Mouse (Mus musculus) heart, postnatal 0 days (tissue): ENCODE measurements at regions not wholly inside any gene's neighbourhood (a gene's known extent, or its start where the extent isn't known, plus 50 kb on each side); places are given as distances from the start of the nearest gene placed in this dataset.

Experiments used
- ATAC-seq: fragments of 200-750 bp; cut with Nextera tagmentation; 2 replicates; pipeline ENCODE4 v1.8.0; 2017; ENCODE audit warnings: low read depth, moderate number of reproducible peaks, moderate library complexity; ENCODE audit not compliant: insufficient read depth
- DNase-seq: peaks from one replicate; pipeline ENCODE4 v3.0.0-alpha.2; 2016; ENCODE audit warnings: low spot score
- H3K27ac ChIP-seq: fragments of 300-500 bp; sonication (generic); 2 replicates; pipeline ENCODE4 v1.5.1; 2014; ENCODE audit warnings: low read depth, mild to moderate bottlenecking
- H3K27me3 ChIP-seq: fragments of 300-500 bp; sonication (generic); 2 replicates; pipeline ENCODE4 v1.6.1; 2014; ENCODE audit warnings: low read length, mixed read lengths; ENCODE audit not compliant: control insufficient read depth, insufficient read depth
- H3K36me3 ChIP-seq: fragments of 300-500 bp; sonication (generic); replicated peaks from 2 replicates; pipeline ENCODE4 v1.6.1; 2014; ENCODE audit warnings: low read length, mixed read lengths; ENCODE audit not compliant: control insufficient read depth, insufficient read depth
- H3K4me1 ChIP-seq: fragments of 300-500 bp; sonication (generic); 2 replicates; pipeline ENCODE4 v1.6.1; 2014; ENCODE audit warnings: antibody characterized with exemption; ENCODE audit not compliant: control insufficient read depth, insufficient read depth
- H3K4me2 ChIP-seq: fragments of 300-500 bp; sonication (generic); 2 replicates; pipeline ENCODE4 v1.6.1; 2014; ENCODE audit warnings: low read depth, mild to moderate bottlenecking, low read length, moderate library complexity
- H3K4me3 ChIP-seq: fragments of 300-500 bp; sonication (generic); 2 replicates; pipeline ENCODE4 v1.5.1; 2014; ENCODE audit warnings: low read depth, low read length
- H3K9ac ChIP-seq: fragments of 300-500 bp; sonication (generic); replicated peaks from 2 replicates; pipeline ENCODE4 v1.6.1; 2014; ENCODE audit warnings: low read depth, low read length, mixed read lengths
- H3K9me3 ChIP-seq: fragments of 300-500 bp; sonication (generic); replicated peaks from 2 replicates; pipeline ENCODE4 v1.6.1; 2016; ENCODE audit warnings: low read length; ENCODE audit not compliant: control insufficient read depth
- CTCF ChIP-seq: IDR thresholded peaks from 2 replicates; pipeline ENCODE4 v1.5.1; 2016; ENCODE audit warnings: antibody characterized with exemption, control low read depth, low read depth
- EP300 ChIP-seq: IDR thresholded peaks from 2 replicates; pipeline ENCODE4 v1.6.1; 2016; ENCODE audit warnings: antibody characterized with exemption, low read depth
- WGBS: fragments of 180-500 bp; shearing (Covaris S2); extraction: QIAGEN DNeasy Blood & Tissue Kit; methylation state at CpG from one replicate; pipeline ENCODE4 v1.1.7; 2014; 5-methylcytosine and 5-hydroxymethylcytosine counted together

DNA sequence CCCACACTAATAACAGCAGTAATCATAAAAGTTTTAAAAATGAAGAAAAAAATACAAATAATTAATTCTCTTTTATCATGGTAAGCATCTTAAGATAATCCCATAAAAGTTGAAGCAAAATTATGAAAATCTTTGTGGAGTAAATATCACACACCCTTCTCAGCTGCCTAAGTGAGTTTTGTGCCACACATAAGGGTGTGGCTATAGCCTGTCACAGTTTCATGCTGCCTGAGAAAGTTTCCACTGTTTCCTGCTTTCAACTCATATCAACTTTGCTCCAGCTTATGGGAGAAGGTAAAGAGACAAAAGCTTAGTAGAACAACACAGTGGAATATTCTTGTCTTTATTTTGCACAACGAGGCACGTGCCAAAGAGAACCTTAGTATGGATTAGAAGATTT, 68.9 kb upstream of the Pdk4 start:
- Histone ChIP-seq H3K27me3 (no peaks in the 10 kb centered on the region), H3K4me2 (no peak overlapping the region), H3K4me1 (no peaks in the 10 kb centered on the region), H3K9ac (no peak overlapping the region), H3K27ac (no peak overlapping the region), H3K4me3 (no peak overlapping the region), H3K9me3 (no peaks in the 10 kb centered on the region), H3K36me3 (no peaks in the 10 kb centered on the region)
- ATAC-seq (no peak), DNase-seq (no peak)
- 72% methylated on average over 2 of the region's 2 CpGs for WGBS
- no peak for TF ChIP-seq EP300
- TF ChIP-seq CTCF = no peak

DNA sequence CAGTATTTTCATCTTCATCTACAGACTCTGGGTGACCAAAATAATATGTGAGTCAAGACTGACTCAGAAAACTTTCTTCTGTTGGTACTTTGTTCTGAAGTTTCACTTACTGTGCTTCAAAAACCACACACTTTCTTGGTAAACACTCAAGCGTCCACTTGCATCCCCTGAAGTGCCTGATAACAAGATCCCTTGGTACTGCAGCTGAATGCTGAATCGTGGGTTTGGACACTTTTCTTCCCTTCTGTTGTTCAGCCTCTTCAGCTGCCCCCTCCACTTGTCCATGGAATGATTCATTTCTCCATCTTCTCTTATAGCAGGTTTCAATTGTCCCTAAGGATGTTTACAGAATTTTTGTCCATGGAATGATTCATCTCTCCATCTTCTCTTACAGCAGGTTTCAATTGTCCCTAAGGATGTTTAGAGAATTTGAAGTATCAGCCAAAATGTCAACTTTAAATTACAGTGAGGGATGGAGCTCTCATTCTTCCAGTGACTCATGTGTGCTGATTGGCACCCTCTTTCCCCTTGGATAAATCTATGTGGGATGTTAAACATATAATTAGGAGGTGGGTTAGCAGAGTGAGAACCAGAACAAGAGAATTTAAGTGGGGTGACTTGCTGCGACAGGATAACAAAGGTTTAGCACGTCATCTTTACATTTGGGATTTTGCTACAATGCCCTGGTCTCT, 57.7 kb upstream of the Pdk4 start:
- TF ChIP-seq CTCF (no peak), EP300 (no peak)
- ATAC-seq (no peak), DNase-seq (no peak)
- Histone ChIP-seq H3K27ac (no peak overlapping the region), H3K4me2 (no peak overlapping the region), H3K27me3 (no peaks in the 10 kb centered on the region), H3K4me3 (no peak overlapping the region), H3K36me3 (no peaks in the 10 kb centered on the region), H3K9ac (no peak overlapping the region), H3K4me1 (no peaks in the 10 kb centered on the region), H3K9me3 (no peaks in the 10 kb centered on the region)
- WGBS = 57% methylated on average over 4 of the region's 4 CpGs

DNA sequence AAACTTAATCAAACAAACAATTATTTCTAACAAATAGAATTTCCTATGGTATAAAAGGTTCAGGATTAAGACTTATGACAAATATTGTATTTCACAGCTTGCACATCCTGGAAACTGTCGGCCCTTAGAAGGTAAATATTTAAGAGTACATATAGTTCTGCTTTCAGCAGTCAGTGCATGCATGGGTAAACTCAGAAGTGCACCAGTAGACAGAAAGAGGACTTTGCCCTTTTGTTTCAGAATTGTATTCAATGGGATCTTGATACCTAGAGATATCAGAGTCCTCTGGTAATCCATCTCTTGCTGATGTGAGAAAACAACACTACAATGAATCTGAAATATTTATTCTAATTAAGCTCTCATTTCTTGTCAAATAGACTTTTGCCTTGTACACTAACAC, 54.0 kb upstream of the Pdk4 start:
- H3K4me3 ChIP-seq = no peak overlapping the region
- 81% methylated on average over 1 of the region's 1 CpGs for WGBS
- H3K27me3 ChIP-seq = no peaks in the 10 kb centered on the region
- no peaks in the 10 kb centered on the region for H3K36me3 ChIP-seq
- no peak overlapping the region for H3K27ac ChIP-seq
- no peak overlapping the region for H3K4me2 ChIP-seq
- no peak for TF ChIP-seq EP300
- TF ChIP-seq CTCF = no peak
- no peaks in the 10 kb centered on the region for H3K9me3 ChIP-seq
- H3K4me1 ChIP-seq = no peaks in the 10 kb centered on the region
- ATAC-seq (no peak), DNase-seq (no peak)
- H3K9ac ChIP-seq = no peak overlapping the region
